Mouse (Mus musculus) embryonic fibroblast, embryonic 13.5 days (primary cell): Measurements from ENCODE around the gene D11Wsu47e.

Source experiments
- CTCF ChIP-seq: IDR thresholded peaks from 2 replicates; pipeline ENCODE4 v1.5.1; 2011; ENCODE audit warnings: mild to moderate bottlenecking, control low read depth, low read length, moderate library complexity, borderline replicate concordance; ENCODE audit not compliant: insufficient read depth
- POLR2A ChIP-seq: IDR thresholded peaks from 2 replicates; pipeline ENCODE4 v1.6.1; 2011; ENCODE audit warnings: low read depth, mild to moderate bottlenecking, control low read depth, low read length, moderate library complexity

DNA sequence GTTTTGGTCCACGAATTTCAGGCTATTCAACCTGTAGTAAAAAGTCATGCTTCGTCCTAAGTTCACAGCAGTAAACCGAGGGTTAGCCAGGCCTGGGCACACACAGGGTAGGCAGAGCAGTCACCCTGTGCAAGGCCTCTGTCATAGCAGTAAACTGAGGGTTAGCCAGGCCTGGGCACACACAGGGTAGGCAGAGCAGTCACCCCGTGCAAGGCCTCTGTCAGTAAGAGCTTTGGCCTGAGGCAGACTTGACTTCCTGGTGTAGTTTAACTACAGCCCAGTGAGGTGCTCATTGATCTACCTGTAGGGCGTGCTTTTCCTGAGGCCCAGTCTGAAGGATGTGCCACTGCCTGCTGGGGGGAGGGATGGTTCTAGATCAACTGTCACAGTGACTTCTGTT is 7.1 kb downstream of the D11Wsu47e start:
- TF ChIP-seq CTCF (no peak), POLR2A (no peak)
